Mouse (Mus musculus) embryo, embryonic 10 days (tissue): ENCODE data around the gene St7l.

Source experiments
- DNase-seq: peaks from one replicate; pipeline ENCODE4 v3.0.0-alpha.2; 2015; ENCODE audit warnings: low spot score

The St7l gene

DNA sequence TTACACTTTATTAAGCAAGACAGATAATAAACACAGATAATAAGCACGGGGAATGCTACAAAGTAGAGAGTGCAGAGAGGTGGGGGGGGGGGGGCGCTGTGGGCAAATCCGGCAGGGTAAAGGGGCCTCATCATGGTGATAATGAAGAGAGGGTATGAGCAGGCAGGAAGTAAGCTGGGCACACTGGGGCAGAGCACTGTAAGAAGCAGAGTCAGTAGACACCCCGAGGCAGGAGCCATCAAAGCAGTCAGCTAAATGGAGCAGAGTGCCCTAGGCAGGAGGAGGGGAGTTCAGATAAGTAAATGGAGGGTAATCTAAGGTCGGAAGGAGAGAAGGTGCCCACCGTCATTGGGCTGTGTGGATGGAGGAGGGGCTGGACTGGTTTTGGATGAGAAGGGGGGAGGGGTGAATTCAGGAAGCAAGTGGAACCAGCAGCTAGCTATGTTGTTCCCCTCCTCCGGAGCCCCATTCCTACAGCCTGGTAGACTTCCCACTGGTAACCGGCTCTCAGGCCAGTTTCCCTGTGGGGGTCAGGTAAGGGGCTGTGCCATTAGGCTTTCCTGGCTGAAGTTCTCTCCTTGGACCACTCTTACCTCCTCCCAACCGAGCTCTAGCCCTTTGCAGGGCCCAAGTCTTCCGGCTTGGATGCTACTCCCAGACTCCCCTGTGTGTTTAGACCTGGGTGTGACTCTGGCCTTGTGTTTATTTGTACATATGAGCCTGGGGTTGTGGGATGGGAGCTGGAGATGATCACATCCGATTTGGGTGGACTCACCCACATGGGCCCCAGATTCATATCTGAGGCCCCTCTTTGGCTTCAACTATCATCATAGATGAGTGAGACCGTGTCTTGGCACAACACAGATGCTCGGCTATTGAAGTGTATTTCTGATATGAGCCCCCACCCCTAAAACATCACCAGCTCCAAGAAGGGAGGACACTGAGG, 99.8 kb downstream of the St7l start:
- DNase-seq, result no peak

- no peak for DNase-seq
Measured at GRCm38 (mm10) chr3:104965070-104965855, 101.5 kb downstream of the St7l start.

DNA sequence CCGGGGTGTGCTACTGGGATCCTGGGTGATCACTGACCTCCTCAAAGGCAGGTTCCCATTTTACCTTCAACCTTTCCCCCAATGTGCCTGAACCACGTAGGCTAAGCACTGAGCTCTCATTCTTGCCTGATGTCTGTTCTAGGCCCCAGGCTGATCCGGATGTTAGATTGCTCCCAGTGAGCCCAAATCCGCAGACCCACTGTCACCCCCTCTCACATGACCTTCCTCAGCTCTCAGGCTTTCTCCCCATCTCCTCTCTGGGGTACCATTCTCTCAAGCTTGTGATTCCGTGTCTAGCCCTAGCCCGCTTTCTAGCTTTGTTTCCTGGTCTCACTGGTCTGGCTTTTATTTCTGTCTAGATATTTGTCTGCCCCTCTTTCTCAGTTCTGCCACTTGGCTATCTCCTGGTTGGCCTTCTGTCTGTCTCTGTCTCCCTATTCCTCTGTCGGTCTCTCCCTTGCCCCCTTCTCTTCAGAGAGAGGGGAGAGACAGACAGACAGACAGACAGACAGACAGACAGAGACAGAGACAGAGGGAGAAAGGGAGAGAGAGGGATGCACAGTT, 102.3 kb downstream of the St7l start:
- no peak for DNase-seq

DNA sequence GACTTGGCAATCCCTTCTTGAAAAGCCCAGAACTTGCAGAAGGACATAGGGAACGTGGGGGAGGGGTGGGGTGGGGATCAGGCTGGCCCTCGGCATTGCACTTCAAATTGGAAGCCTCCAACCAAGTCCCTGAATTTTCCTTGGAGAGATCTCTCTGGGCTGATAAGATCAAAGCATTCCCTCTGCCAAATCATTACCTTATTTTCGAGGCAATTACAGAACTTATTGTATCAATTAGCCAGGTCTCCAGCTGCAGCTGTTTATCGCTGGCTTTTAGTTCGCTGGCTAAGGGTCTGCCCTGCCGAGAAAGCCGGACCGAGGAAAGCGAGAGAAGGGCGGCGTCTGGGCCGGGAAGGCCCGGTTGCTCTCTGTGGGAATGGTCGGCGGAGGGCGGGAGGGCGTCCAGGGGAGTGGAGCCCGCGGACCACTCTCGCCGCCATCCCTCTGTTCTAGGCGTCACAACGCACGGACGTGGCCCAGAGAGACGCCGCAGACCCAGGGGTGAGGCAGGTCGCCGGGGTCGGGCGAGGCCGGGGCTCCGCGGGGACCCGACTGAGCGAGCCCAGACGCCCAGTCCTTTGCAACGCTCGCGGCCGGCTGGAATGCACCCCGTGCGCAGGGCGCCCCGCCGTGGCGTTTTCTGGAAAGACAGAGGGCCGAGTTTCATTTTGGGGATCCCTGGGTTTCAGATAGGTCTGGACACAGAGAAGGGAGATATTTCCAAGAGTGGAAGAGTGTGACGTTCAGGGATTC, 103.9 kb downstream of the St7l start:
- DNase-seq, result peak; percentile 84
